Mouse (Mus musculus): ENCODE measurements around the gene Stt3b. TPM values are rescaled to one million over a fixed set of nuclear protein-coding genes. Genes with fewer than 3 reads are reported as not detected.

The Stt3b gene
- total RNA-seq (2021), result 10 to 100 TPM; 94.4 to 96.2 TPM
- long read RNA-seq, experiment 1, full-length matches to known transcripts, result 97 of 109 reads
- long read RNA-seq, experiment 1, partial matches to known transcripts, result 5 of 109 reads
- long read RNA-seq, experiment 1, other reads (novel, unspliced or antisense), result 7 of 109 reads
- long read RNA-seq, experiment 2, full-length matches to known transcripts, result 76 of 85 reads
- long read RNA-seq, experiment 2, partial matches to known transcripts, result 7 of 85 reads
- long read RNA-seq, experiment 2, other reads (novel, unspliced or antisense), result 2 of 85 reads

- intact Hi-C loops (cut with DNase I), result loop anchor here (10.0 kb wide), 1 partner anchor 394 kb away; no protein-coding TSS in a partner anchor
- DNase-seq (ENCODE audit: low spot score in 2 of 2), result peak; percentile 99 to 100
Measured at GRCm38 (mm10) chr9:115310346-115311222, at the start of gene Stt3b. Gene Stt3b, minus strand, starts transcription at chr9:115310421.

GRCm38 (mm10) chr9:115358421-115358820, 48.2 kb upstream of the Stt3b start:
- intact Hi-C loops (cut with DNase I), result no loop called here

GRCm38 (mm10) chr9:115357996-115358395, 47.8 kb upstream of the Stt3b start:
- intact Hi-C loops (cut with DNase I), result no loop called here
- no peak for DNase-seq (ENCODE audit: low spot score in 2 of 2)

More at GRCm38 (mm10) chr9:115358421-115358820, 48.2 kb upstream of the Stt3b start:
- no peak for DNase-seq (ENCODE audit: low spot score in 2 of 2)

GRCm38 (mm10) chr9:115356731-115357458, 46.7 kb upstream of the Stt3b start:
- DNase-seq (ENCODE audit: low spot score in 2 of 2), result no peak
- intact Hi-C loops (cut with DNase I), result no loop called here

- intact Hi-C loops (cut with DNase I), result no loop called here
- DNase-seq (ENCODE audit: low spot score in 2 of 2), result no peak
Measured at GRCm38 (mm10) chr9:115355972-115356371, 45.8 kb upstream of the Stt3b start.

GRCm38 (mm10) chr9:115349741-115350512, 39.7 kb upstream of the Stt3b start:
- no peak for DNase-seq (ENCODE audit: low spot score in 2 of 2)
- intact Hi-C loops (cut with DNase I), result no loop called here

- DNase-seq (ENCODE audit: low spot score in 2 of 2), result no peak
- intact Hi-C loops (cut with DNase I), result no loop called here
Measured at GRCm38 (mm10) chr9:115349106-115349505, 38.9 kb upstream of the Stt3b start.

GRCm38 (mm10) chr9:115344930-115345329, 34.7 kb upstream of the Stt3b start:
- intact Hi-C loops (cut with DNase I), result no loop called here
- no peak for DNase-seq (ENCODE audit: low spot score in 2 of 2)

GRCm38 (mm10) chr9:115341576-115341975, 31.4 kb upstream of the Stt3b start:
- intact Hi-C loops (cut with DNase I), result no loop called here
- no peak for DNase-seq (ENCODE audit: low spot score in 2 of 2)

- intact Hi-C loops (cut with DNase I), result no loop called here
- no peak for DNase-seq (ENCODE audit: low spot score in 2 of 2)
Measured at GRCm38 (mm10) chr9:115340212-115340815, 30.1 kb upstream of the Stt3b start.

- intact Hi-C loops (cut with DNase I), result no loop called here
- DNase-seq (ENCODE audit: low spot score in 2 of 2), result peak; percentile 54 to 57
Measured at GRCm38 (mm10) chr9:115338816-115339215, 28.6 kb upstream of the Stt3b start.

GRCm38 (mm10) chr9:115333016-115333415, 22.8 kb upstream of the Stt3b start:
- no peak for DNase-seq (ENCODE audit: low spot score in 2 of 2)
- intact Hi-C loops (cut with DNase I), result no loop called here

- intact Hi-C loops (cut with DNase I), result no loop called here
- DNase-seq (ENCODE audit: low spot score in 2 of 2), result no peak
Measured at GRCm38 (mm10) chr9:115332339-115332738, 22.1 kb upstream of the Stt3b start.

GRCm38 (mm10) chr9:115330861-115331476, 20.7 kb upstream of the Stt3b start:
- no peak for DNase-seq (ENCODE audit: low spot score in 2 of 2)
- intact Hi-C loops (cut with DNase I), result no loop called here

GRCm38 (mm10) chr9:115326533-115326890, 16.3 kb upstream of the Stt3b start:
- intact Hi-C loops (cut with DNase I), result no loop called here
- DNase-seq (ENCODE audit: low spot score in 2 of 2), result no peak

- no peak for DNase-seq (ENCODE audit: low spot score in 2 of 2)
- intact Hi-C loops (cut with DNase I), result no loop called here
Measured at GRCm38 (mm10) chr9:115325831-115326532, 15.8 kb upstream of the Stt3b start.

- DNase-seq (ENCODE audit: low spot score in 2 of 2), result no peak
- intact Hi-C loops (cut with DNase I), result no loop called here
Measured at GRCm38 (mm10) chr9:115323572-115323971, 13.4 kb upstream of the Stt3b start.

- DNase-seq (ENCODE audit: low spot score in 2 of 2), result no peak
- intact Hi-C loops (cut with DNase I), result no loop called here
Measured at GRCm38 (mm10) chr9:115322385-115322784, 12.2 kb upstream of the Stt3b start.
